Mouse (Mus musculus): ENCODE data around the gene Bnip3. TPM values are rescaled to one million over a fixed set of nuclear protein-coding genes. Genes with fewer than 3 reads are reported as not detected.

The Bnip3 gene
- polyA plus RNA-seq, 1 experiment: 35.5 TPM

- no peak for DNase-seq (ENCODE audit: low read depth)
- TF ChIP-seq CTCF (IDR thresholded peaks at IDR 0.05; ENCODE audit: borderline replicate concordance, extremely low read depth, insufficient read depth, insufficient read length) (peak; percentile 5; the same call in 1 of the 2 replicates), POLR2A (IDR thresholded peaks at IDR 0.05; ENCODE audit: borderline replicate concordance, extremely low read depth, insufficient read depth, insufficient read length, poor library complexity, severe bottlenecking) (no peak)
These were observed 25.2 kb upstream of the Bnip3 start for GRCm38 (mm10) chr7:138934523-138934922.

- no peak for TF ChIP-seq POLR2A (IDR thresholded peaks at IDR 0.05; ENCODE audit: borderline replicate concordance, extremely low read depth, insufficient read depth, insufficient read length, poor library complexity, severe bottlenecking)
- DNase-seq (ENCODE audit: low read depth): peak; percentile 34
These were observed 19.1 kb upstream of the Bnip3 start for GRCm38 (mm10) chr7:138928456-138928855.

- TF ChIP-seq POLR2A (IDR thresholded peaks at IDR 0.05; ENCODE audit: borderline replicate concordance, extremely low read depth, insufficient read depth, insufficient read length, poor library complexity, severe bottlenecking): no peak
- TF ChIP-seq CTCF (IDR thresholded peaks at IDR 0.05; ENCODE audit: borderline replicate concordance, extremely low read depth, insufficient read depth, insufficient read length): peak; percentile 47; the same call in 1 of the 2 replicates
- peak; percentile 57 for DNase-seq (ENCODE audit: low read depth)
These were observed 14.6 kb upstream of the Bnip3 start for GRCm38 (mm10) chr7:138923756-138924425.

- DNase-seq (ENCODE audit: low read depth): no peak
- no peak for TF ChIP-seq CTCF (IDR thresholded peaks at IDR 0.05; ENCODE audit: borderline replicate concordance, extremely low read depth, insufficient read depth, insufficient read length)
- TF ChIP-seq POLR2A (IDR thresholded peaks at IDR 0.05; ENCODE audit: borderline replicate concordance, extremely low read depth, insufficient read depth, insufficient read length, poor library complexity, severe bottlenecking): no peak
These were observed 12.3 kb upstream of the Bnip3 start for GRCm38 (mm10) chr7:138921611-138922010.

GRCm38 (mm10) chr7:138919156-138919944 lies 10.0 kb upstream of the Bnip3 start:
- peak; percentile 56 for DNase-seq (ENCODE audit: low read depth)

GRCm38 (mm10) chr7:138913616-138914015 lies 4.3 kb upstream of the Bnip3 start:
- DNase-seq (ENCODE audit: low read depth): no peak

More at GRCm38 (mm10) chr7:138919156-138919944, 10.0 kb upstream of the Bnip3 start:
- TF ChIP-seq POLR2A (IDR thresholded peaks at IDR 0.05; ENCODE audit: borderline replicate concordance, extremely low read depth, insufficient read depth, insufficient read length, poor library complexity, severe bottlenecking) (no peak), CTCF (IDR thresholded peaks at IDR 0.05; ENCODE audit: borderline replicate concordance, extremely low read depth, insufficient read depth, insufficient read length) (peak; percentile 21; the same call in 1 of the 2 replicates)

GRCm38 (mm10) chr7:138910193-138910562 lies 859 bp upstream of the Bnip3 start:
- no peak for TF ChIP-seq POLR2A (IDR thresholded peaks at IDR 0.05; ENCODE audit: borderline replicate concordance, extremely low read depth, insufficient read depth, insufficient read length, poor library complexity, severe bottlenecking)
- TF ChIP-seq CTCF (IDR thresholded peaks at IDR 0.05; ENCODE audit: borderline replicate concordance, extremely low read depth, insufficient read depth, insufficient read length): no peak
- DNase-seq (ENCODE audit: low read depth): no peak

More at GRCm38 (mm10) chr7:138913616-138914015, 4.3 kb upstream of the Bnip3 start:
- TF ChIP-seq POLR2A (IDR thresholded peaks at IDR 0.05; ENCODE audit: borderline replicate concordance, extremely low read depth, insufficient read depth, insufficient read length, poor library complexity, severe bottlenecking): no peak
- no peak for TF ChIP-seq CTCF (IDR thresholded peaks at IDR 0.05; ENCODE audit: borderline replicate concordance, extremely low read depth, insufficient read depth, insufficient read length)

- no peak for DNase-seq (ENCODE audit: low read depth)
- TF ChIP-seq CTCF (IDR thresholded peaks at IDR 0.05; ENCODE audit: borderline replicate concordance, extremely low read depth, insufficient read depth, insufficient read length): no peak
- TF ChIP-seq POLR2A (IDR thresholded peaks at IDR 0.05; ENCODE audit: borderline replicate concordance, extremely low read depth, insufficient read depth, insufficient read length, poor library complexity, severe bottlenecking): no peak
These were observed 497 bp downstream of the Bnip3 start for GRCm38 (mm10) chr7:138908768-138909276.

GRCm38 (mm10) chr7:138907976-138908375 lies 1.3 kb downstream of the Bnip3 start:
- DNase-seq (ENCODE audit: low read depth): no peak
- TF ChIP-seq CTCF (IDR thresholded peaks at IDR 0.05; ENCODE audit: borderline replicate concordance, extremely low read depth, insufficient read depth, insufficient read length) (no peak), POLR2A (IDR thresholded peaks at IDR 0.05; ENCODE audit: borderline replicate concordance, extremely low read depth, insufficient read depth, insufficient read length, poor library complexity, severe bottlenecking) (no peak)

GRCm38 (mm10) chr7:138907043-138907442 lies 2.3 kb downstream of the Bnip3 start:
- DNase-seq (ENCODE audit: low read depth): peak; percentile 47
- TF ChIP-seq CTCF (IDR thresholded peaks at IDR 0.05; ENCODE audit: borderline replicate concordance, extremely low read depth, insufficient read depth, insufficient read length) (no peak), POLR2A (IDR thresholded peaks at IDR 0.05; ENCODE audit: borderline replicate concordance, extremely low read depth, insufficient read depth, insufficient read length, poor library complexity, severe bottlenecking) (no peak)

GRCm38 (mm10) chr7:138906441-138906840 lies 2.9 kb downstream of the Bnip3 start:
- no peak for DNase-seq (ENCODE audit: low read depth)
- no peak for TF ChIP-seq POLR2A (IDR thresholded peaks at IDR 0.05; ENCODE audit: borderline replicate concordance, extremely low read depth, insufficient read depth, insufficient read length, poor library complexity, severe bottlenecking)
- TF ChIP-seq CTCF (IDR thresholded peaks at IDR 0.05; ENCODE audit: borderline replicate concordance, extremely low read depth, insufficient read depth, insufficient read length): no peak

All from brain, embryonic 14.5 days (tissue).